Mouse (Mus musculus): Measurements from ENCODE around the gene Snd1.

- TF ChIP-seq CTCF (conservative IDR thresholded peaks at IDR 0.05; ENCODE audit: low read length) = no peak
- no peak for TF ChIP-seq POU5F1 (IDR thresholded peaks at IDR 0.05; ENCODE audit: borderline replicate concordance, low read length)
- no peak for TF ChIP-seq NANOG (IDR thresholded peaks at IDR 0.05; ENCODE audit: borderline replicate concordance, low read length)
Observed at GRCm38 (mm10) chr6:28554470-28554869, 79.5 kb downstream of the Snd1 start.

Measured in E14TG2a.4 (cell line).